Mouse (Mus musculus): ENCODE results near the gene Plcxd1. TPM values are rescaled to one million over a fixed set of nuclear protein-coding genes. Genes with fewer than 3 reads are reported as not detected.

Plcxd1 gene
- 8.8 and 9.1 TPM in 2 replicates for polyA plus RNA-seq (2012; rRNA removed)

DNA sequence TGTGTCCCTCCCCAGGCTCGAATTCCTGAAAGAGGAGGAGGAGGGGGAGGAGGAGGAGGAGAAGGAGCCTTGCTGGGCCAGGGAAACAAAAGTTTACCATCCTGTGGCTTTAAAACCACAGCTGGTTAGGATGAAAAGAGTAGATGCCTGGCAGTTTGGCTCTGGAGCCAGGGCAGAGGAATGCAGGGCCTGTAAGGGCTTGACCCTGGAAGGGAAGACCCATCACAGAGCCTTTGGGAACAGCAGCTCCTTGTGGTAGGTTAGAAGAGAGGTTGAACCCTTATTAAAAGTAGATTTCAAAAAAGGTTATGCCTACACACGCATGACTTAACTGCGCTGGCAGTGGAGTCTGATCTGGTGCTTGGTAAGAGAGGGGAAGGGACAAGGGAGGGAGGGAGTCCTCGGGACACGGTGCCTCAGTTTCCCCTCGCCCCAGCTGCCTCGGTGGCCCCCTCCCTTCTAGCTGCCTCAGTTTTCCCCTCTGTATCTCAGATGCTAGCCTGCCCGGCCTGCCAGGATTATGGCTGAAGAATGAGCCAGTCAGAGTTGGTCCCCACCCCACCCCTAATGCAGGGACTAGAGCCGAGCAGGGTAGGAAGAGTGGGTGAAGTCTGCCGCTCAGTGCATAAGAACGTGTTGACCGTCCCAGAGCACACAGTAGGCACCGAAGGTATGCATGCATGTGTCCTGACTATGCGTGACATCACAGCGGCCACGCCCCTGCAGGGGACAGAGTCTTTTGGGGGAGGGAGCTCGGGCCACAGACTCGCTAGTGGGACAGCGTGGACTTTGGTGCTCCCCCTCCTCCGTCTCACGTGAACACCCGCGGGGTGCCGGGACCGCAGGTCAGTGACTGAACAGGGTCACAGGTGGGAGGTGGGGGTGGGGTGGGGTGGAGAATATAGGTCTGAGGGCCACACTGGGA is at the start of gene Plcxd1:
Gene Plcxd1, plus strand, starts transcription at position 314 of the 925 bp plus-strand sequence.

DNA sequence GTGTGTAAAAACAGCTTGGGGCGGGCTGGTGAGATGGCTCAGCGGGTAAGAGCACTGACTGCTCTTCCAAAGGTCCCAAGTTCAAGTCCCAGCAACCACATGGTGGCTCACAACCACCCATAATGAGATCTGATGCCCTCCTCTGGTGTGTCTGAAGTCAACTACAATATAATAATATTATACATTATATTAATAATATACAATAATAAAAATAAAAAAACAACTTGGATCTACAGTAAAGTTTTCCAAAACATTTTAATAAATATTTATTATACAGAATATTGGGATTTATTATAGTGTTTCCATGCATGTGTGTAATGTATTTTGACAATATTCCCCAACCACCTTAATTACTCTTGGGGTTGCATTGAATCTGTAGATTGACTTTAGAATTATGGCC is 27.4 kb upstream of the Plcxd1 start, which contains the start of gene Gm17655:
Gene Gm17655, minus strand, starts transcription at position 101 of the 400 bp plus-strand sequence.

DNA sequence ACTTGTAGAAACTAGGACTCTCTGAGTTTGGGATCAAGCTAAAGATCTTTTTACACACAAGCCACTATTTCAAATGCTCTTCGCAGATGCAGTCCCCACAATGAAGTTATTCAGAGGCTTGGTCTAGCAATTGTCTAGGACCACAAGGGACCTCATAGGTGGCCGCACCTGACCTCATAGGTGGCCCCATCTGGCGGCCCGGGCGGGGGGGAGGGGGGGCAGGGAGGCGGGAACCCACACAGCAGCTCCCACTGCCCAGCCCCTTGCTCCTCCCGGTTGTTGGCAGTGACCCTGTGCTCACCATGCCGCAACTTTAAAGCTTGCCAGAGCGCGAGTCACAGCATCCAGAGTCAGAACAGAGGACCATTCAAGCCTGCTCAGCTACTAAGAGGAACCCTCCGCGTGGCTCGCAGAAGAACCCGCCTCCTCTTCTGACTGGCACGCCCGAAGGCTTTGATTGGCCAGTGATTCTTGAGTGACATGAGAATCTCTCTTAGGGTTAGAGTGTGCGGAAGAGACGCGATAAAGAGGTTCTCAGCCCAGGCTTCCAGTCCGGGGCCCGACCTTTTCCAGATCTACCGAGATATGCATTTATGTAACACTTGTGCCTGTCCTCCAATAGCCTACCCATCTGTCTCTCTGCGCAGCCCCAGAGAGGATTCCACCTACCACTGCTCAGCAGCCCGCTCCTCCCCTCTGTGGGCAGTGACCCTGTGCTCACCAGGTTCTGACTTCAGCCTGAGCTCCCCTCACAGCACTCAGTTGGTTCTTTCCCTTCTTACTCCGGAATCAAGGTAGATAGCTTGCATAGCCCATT is 5.5 kb upstream of the Plcxd1 start, which contains the start of gene Gm35315:
Gene Gm35315, minus strand, starts transcription at position 391 of the 817 bp plus-strand sequence.

DNA sequence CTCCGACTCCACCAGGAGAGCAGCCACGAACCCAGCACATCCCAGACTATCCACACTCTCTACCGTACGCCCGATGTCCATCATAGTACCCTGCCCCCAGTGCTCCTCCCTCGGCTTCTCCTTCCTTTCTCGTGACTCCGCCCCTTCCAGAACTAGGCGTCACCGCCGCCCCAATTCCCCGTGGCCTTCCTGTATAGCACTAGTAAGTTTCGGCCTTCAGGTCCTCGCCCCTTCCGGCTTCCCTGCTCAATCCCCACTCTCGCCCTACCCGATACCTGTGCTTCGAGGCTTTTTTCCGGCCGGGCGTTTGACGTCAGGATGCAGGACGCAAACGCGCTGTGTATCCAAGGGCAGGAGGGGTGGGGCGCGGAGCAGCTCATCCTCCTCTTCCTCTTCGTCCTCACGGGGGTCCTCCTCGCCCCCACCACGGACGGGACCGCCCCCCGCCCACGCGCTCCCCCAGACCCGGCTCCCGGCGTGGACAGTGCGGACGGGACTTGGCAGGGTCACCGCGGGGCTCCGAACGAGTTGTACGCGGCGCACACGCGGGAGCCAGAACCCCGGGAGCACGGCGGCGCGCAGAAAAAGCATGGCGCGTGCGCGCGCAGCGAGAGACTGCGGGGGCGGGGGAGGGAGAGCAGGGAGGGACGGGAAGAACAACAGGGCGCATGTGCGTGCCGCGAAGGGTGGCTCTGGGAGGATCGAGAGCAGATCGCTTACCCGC is 8.0 kb downstream of the Plcxd1 start, which contains the start of gene Gtpbp6:
Gene Gtpbp6, minus strand, starts transcription at position 617 of the 724 bp plus-strand sequence.

DNA sequence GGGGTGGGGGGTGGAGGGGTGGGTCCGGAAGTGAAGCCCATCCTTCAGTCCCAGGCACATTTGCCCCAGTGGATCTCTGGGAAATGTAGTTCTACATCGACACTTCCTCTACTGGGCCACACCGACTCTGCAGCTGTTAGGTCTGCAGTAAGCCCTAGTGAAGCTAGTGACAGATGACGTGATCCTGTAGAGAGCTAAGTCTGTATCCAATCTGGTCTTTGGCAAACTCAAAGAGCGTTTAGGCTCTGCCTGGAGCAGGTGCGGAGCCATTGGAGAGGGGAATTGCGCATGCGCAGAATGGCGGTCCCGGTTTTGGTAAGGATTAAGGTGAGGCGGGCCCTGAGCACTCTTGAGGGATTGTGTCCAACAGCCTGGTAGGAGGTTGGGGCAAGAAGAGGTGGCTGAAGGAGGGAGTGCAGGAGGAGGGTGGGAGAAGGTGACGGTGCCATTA is 10.2 kb downstream of the Plcxd1 start, which contains the start of gene Zfp605:
Gene Zfp605, plus strand, starts transcription at position 102 of the 451 bp plus-strand sequence.

DNA sequence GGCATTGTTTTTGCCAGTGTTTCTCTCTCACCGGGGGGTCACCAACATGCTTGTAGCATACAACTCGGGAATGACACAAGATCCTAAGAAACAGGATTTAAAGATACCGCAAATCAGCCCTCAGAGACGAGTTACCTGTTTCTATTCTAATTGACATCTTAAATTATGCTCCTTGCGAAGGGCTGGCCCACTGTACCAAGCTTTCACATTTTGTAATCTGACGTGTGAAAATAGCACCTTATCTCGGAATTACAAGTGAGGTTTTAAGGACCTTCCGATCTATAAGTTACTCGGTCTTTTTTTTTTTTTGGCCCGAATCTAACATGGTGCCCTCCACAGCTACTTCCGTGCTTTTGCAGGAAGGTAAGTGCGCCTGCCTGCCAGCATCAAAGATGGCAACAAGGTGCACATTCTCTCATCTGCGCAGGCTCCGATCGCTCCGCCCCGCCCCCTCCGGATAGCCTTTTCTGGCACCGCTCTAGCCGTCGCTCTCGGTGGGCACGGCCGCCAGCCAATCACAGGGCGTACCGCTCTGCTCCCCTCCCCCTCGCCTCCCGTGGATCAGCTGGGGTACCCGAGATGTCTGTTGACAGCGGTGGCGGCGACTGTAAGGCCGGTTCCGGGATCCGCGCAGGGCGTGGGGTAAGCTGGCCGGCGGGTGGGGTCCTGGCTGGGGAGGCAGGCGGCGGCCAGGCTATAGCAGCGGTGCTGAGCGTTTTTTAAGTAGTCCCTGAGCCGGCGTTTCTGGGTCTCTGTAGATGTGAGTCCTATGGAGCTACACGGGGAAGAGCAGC is 35.7 kb downstream of the Plcxd1 start, which contains the start of gene Chfr:
Gene Chfr, plus strand, starts transcription at position 550 of the 794 bp plus-strand sequence.

Other genes with a start within 250 kb of the Plcxd1 start
- gene Gm15446, start 176.6 kb upstream of the Plcxd1 start, polyA plus RNA-seq (2012; rRNA removed) = 0.03 and 0.08 TPM in 2 replicates
- 44.7 and 46.9 TPM in 2 replicates for gene Zfp932, start 103.4 kb upstream of the Plcxd1 start, polyA plus RNA-seq (2012; rRNA removed)
- gene Gm17655, start 27.5 kb upstream of the Plcxd1 start, polyA plus RNA-seq (2012; rRNA removed) = 0.79 and 1.5 TPM in 2 replicates
- gene Gm35315, start 5.5 kb upstream of the Plcxd1 start, polyA plus RNA-seq (2012; rRNA removed) = 0.67 and 0.71 TPM in 2 replicates
- 220 and 234 TPM in 2 replicates for gene Gtpbp6, start 8.2 kb downstream of the Plcxd1 start, polyA plus RNA-seq (2012; rRNA removed)
- gene Zfp605, start 10.1 kb downstream of the Plcxd1 start, polyA plus RNA-seq (2012; rRNA removed) = 9.3 and 9.8 TPM in 2 replicates
- gene Chfr, start 35.9 kb downstream of the Plcxd1 start, polyA plus RNA-seq (2012; rRNA removed) = 105 and 112 TPM in 2 replicates
- 18.7 and 20.3 TPM in 2 replicates for gene Golga3, start 76.7 kb downstream of the Plcxd1 start, polyA plus RNA-seq (2012; rRNA removed)
- 17.2 and 19.1 TPM in 2 replicates for gene Ankle2, start 131.0 kb downstream of the Plcxd1 start, polyA plus RNA-seq (2012; rRNA removed)
- 56.2 and 59.1 TPM in 2 replicates for gene Pgam5, start 169.9 kb downstream of the Plcxd1 start, polyA plus RNA-seq (2012; rRNA removed)
- gene Pxmp2, start 186.2 kb downstream of the Plcxd1 start, polyA plus RNA-seq (2012; rRNA removed) = 5.2 and 6.8 TPM in 2 replicates
- gene Pole, start 186.3 kb downstream of the Plcxd1 start, polyA plus RNA-seq (2012; rRNA removed) = 7.8 and 8.8 TPM in 2 replicates
- gene P2rx2, start 243.2 kb downstream of the Plcxd1 start, polyA plus RNA-seq (2012; rRNA removed) = 20.4 and 21.6 TPM in 2 replicates
- gene Lrcol1, start 244.8 kb downstream of the Plcxd1 start, polyA plus RNA-seq (2012; rRNA removed) = not detected in 2 replicates

All from central nervous system, embryonic 18 days (tissue).